Comparison of ENCODE assay signal across 8 mouse cellular contexts in the genomic region with DNA sequence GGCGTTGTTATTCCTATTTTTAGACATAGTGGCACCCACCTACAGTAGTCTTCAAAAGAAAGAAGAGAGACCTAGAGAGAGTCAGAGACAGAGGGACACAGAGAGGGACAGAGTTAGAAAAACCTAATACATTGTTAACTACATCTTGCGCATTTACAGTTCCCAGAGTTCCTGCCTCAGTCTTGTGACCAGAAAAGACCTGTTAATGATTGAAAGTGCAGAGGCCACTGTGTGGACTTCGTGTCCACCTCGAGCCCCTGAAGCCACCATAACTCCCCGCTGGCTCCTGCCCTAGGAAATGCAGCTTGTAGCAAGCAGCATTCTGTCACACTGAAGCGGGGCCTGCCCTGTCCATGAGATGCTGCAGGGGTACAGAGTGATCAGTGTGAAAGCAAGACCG. TPM values are rescaled to one million over a fixed set of nuclear protein-coding genes. Genes with fewer than 3 reads are reported as not detected.
DNase-seq lines count a peak whose midpoint lies in the region; ATAC-seq and TF ChIP-seq lines count a peak whose summit lies in the region.

No protein-coding gene starts in this region.

- H3K27me3 ChIP-seq in erythroblast, embryonic 14.5 days (ENCODE audit: control insufficient read depth): no peaks in the 10 kb centered on the region
- no peaks in the 10 kb centered on the region for H3K27me3 ChIP-seq in forebrain, embryonic 16.5 days (replicated peaks; ENCODE audit: control insufficient read depth, insufficient read depth, low read length)
- no peaks in the 10 kb centered on the region for H3K27me3 ChIP-seq in limb, embryonic 11.5 days (ENCODE audit: control insufficient read depth, insufficient read depth, low read length)

- TF ChIP-seq POLR2A in olfactory bulb, adult 2 months (IDR thresholded peaks at IDR 0.05; ENCODE audit: insufficient read depth, low read depth, low read length): no peak

- H3K27ac ChIP-seq in ES-E14 (ENCODE audit: insufficient read depth, low read depth, low read length, poor library complexity, severe bottlenecking): no peak overlapping the region
- no peak overlapping the region for H3K27ac ChIP-seq in forebrain, embryonic 16.5 days (ENCODE audit: low read length)
- H3K27ac ChIP-seq in limb, embryonic 11.5 days (replicated peaks; ENCODE audit: low read depth, low read length): no peak overlapping the region; the same call in 1 of the 2 replicates
- H3K27ac ChIP-seq in olfactory bulb, adult 2 months (ENCODE audit: insufficient read depth, low read depth, low read length): no peak overlapping the region

- peak overlapping the region; percentile 71 for H3K4me2 ChIP-seq in forebrain, embryonic 16.5 days (ENCODE audit: low read length)
- peak overlapping the region; percentile 49 for H3K4me2 ChIP-seq in limb, embryonic 11.5 days (ENCODE audit: low read depth, severe bottlenecking)

- peaks cover 15% of the 10 kb centered on the region for H3K36me3 ChIP-seq in erythroblast, embryonic 14.5 days (ENCODE audit: control insufficient read depth)
- H3K36me3 ChIP-seq in ES-E14 (ENCODE audit: control insufficient read depth, insufficient read depth, low read length, poor library complexity, severe bottlenecking): peaks cover 11% of the 10 kb centered on the region
- no peaks in the 10 kb centered on the region; the same call in 1 of the 2 replicates for H3K36me3 ChIP-seq in forebrain, embryonic 16.5 days (ENCODE audit: control insufficient read depth, insufficient read depth)
- peaks cover 2% of the 10 kb centered on the region; the same call in 1 of the 2 replicates for H3K36me3 ChIP-seq in limb, embryonic 11.5 days (ENCODE audit: control insufficient read depth, insufficient read depth, low read length)

- in situ Hi-C loops in ES-E14 (cut with MboI; ENCODE audit: low sequenced_read_pairs in 2 of 2, unreplicated experiment in 2 of 2): no loop called here

- no peak for DNase-seq in ES-E14 (ENCODE audit: low read depth, low spot score)
- peak; percentile 46 for DNase-seq in limb, embryonic 11.5 days (ENCODE audit: low spot score)
- no peak for DNase-seq in left cerebral cortex, adult 9 months (ENCODE audit: low spot score in 2 of 2)
- DNase-seq in ovary, postnatal 10 days (ENCODE audit: low spot score): no peak

- H3K4me1 ChIP-seq in erythroblast, embryonic 14.5 days (ENCODE audit: control insufficient read depth): peaks cover 17% of the 10 kb centered on the region
- H3K4me1 ChIP-seq in ES-E14 (ENCODE audit: control insufficient read depth in 2 of 2, insufficient read depth in 2 of 2, low read length in 2 of 2, poor library complexity in 1 of 2): no peaks in the 10 kb centered on the region
- H3K4me1 ChIP-seq in forebrain, embryonic 16.5 days (replicated peaks; ENCODE audit: control insufficient read depth, insufficient read depth, low read length): peaks cover 10% of the 10 kb centered on the region
- H3K4me1 ChIP-seq in limb, embryonic 11.5 days (ENCODE audit: control insufficient read depth, insufficient read depth, low read length): 0 out of 2 replicates have a peak, but pooled peaks cover 2% of the 10 kb centered on the region
- H3K4me1 ChIP-seq in olfactory bulb, adult 2 months (ENCODE audit: control insufficient read depth, insufficient read depth, low read length): peaks cover 2% of the 10 kb centered on the region; the same call in 1 of the 2 replicates

- no peaks in the 10 kb centered on the region for H3K9me3 ChIP-seq in erythroblast, embryonic 14.5 days (ENCODE audit: control insufficient read depth, low read length)
- no peaks in the 10 kb centered on the region for H3K9me3 ChIP-seq in ES-E14 (ENCODE audit: control insufficient read depth, insufficient read depth, low read depth, low read length)
- no peaks in the 10 kb centered on the region for H3K9me3 ChIP-seq in forebrain, embryonic 16.5 days (ENCODE audit: control insufficient read depth, low read length)
- H3K9me3 ChIP-seq in limb, embryonic 11.5 days (ENCODE audit: control insufficient read depth, low read length): no peaks in the 10 kb centered on the region

- WGBS in forebrain, embryonic 16.5 days: 41% methylated on average over 7 of the region's 7 CpGs
- WGBS in limb, embryonic 11.5 days: 40% methylated on average over 7 of the region's 7 CpGs
- 41% methylated on average over 7 of the region's 7 CpGs for WGBS in olfactory bulb, adult 2 months

- no peak for ATAC-seq in erythroblast, adult 5-6 weeks (replicated peaks; ENCODE audit: low FRiP score, poor library complexity, severe bottlenecking)
- no peak for ATAC-seq in forebrain, embryonic 16.5 days
- ATAC-seq in limb, embryonic 11.5 days (ENCODE audit: insufficient number of reproducible peaks, low FRiP score, low TSS enrichment, low read depth): no peak

- H3K9ac ChIP-seq in ES-E14 (ENCODE audit: insufficient read depth, low read depth, low read length, poor library complexity, severe bottlenecking): peak overlapping the region; percentile 97; the same call in 1 of the 2 replicates
- H3K9ac ChIP-seq in forebrain, embryonic 16.5 days (replicated peaks; ENCODE audit: low read depth, low read length): peak overlapping the region; percentile 67
- peak overlapping the region; percentile 96 for H3K9ac ChIP-seq in limb, embryonic 11.5 days (ENCODE audit: low read length)

- no peak for TF ChIP-seq CTCF in olfactory bulb, adult 2 months (IDR thresholded peaks at IDR 0.05; ENCODE audit: insufficient read depth, low read depth, low read length)

- H3K4me3 ChIP-seq in erythroblast, embryonic 14.5 days (replicated peaks): peak overlapping the region; percentile 78
- H3K4me3 ChIP-seq in ES-E14 (ENCODE audit: insufficient read depth in 1 of 2, low read depth in 1 of 2, low read length in 2 of 2, poor library complexity in 1 of 2, severe bottlenecking in 1 of 2): peak overlapping the region; percentile 94 to 99
- H3K4me3 ChIP-seq in forebrain, embryonic 16.5 days (replicated peaks; ENCODE audit: low read length): peak overlapping the region; percentile 75
- H3K4me3 ChIP-seq in limb, embryonic 11.5 days (ENCODE audit: low read depth, low read length): peak overlapping the region; percentile 94
- H3K4me3 ChIP-seq in olfactory bulb, adult 2 months (ENCODE audit: insufficient read depth, low read depth, low read length): peak overlapping the region; percentile 76

TF ChIP-seq in ES-E14, 5 proteins besides CTCF, POLR2A, EP300 and RAD21:
- no peak for TF ChIP-seq HCFC1 (IDR thresholded peaks at IDR 0.05; ENCODE audit: borderline replicate concordance, insufficient read depth, low read length)
- TF ChIP-seq CHD2 (IDR thresholded peaks at IDR 0.05; ENCODE audit: low read depth, low read length): no peak
- TF ChIP-seq ZC3H11A (IDR thresholded peaks at IDR 0.05; ENCODE audit: borderline replicate concordance, low read depth, low read length): no peak
- TF ChIP-seq MAFK (IDR thresholded peaks at IDR 0.05; ENCODE audit: insufficient read depth, low read depth, low read length): no peak
- TF ChIP-seq ZNF384 (IDR thresholded peaks at IDR 0.05; ENCODE audit: low read depth, low read length): no peak

RNA-seq across cellular contexts. Expression of gene Tyw3, which starts 0.7 kb away (rescaled TPM):
- 0.13 and 0.17 TPM in 2 replicates for polyA plus RNA-seq in erythroblast, embryonic 14.5 days (2012)
- 1.3 TPM in 1 of 2 replicates, not detected in the other for total RNA-seq in erythroblast, adult 5-6 weeks (2015; ENCODE audit: low replicate concordance)
- 0.34 and 1.4 TPM in 2 replicates for total RNA-seq in erythroblast, adult 5-6 weeks (2017; ENCODE audit: low replicate concordance)
- 20.7 and 25.1 TPM in 2 replicates for total RNA-seq in ES-E14 (2012; rRNA removed)
- polyA plus RNA-seq in forebrain, embryonic 16.5 days (2015; fragmentation: Nextera tagmentation; extraction: Ambion mirVana): 14.5 and 14.6 TPM in 2 replicates
- polyA plus RNA-seq in limb, embryonic 11.5 days (2014; fragmentation: Nextera tagmentation; extraction: Ambion mirVana): 20.0 and 22.4 TPM in 2 replicates
- not detected in 2 replicates for polyA plus RNA-seq in olfactory bulb, adult 2 months (2012; ENCODE audit: insufficient read depth, insufficient read length, low replicate concordance, missing spikeins)

RNA-seq across cellular contexts. Expression of gene Cryz, which starts 1.1 kb away (rescaled TPM):
- 0.22 TPM in 1 of 2 replicates, not detected in the other for polyA plus RNA-seq in erythroblast, embryonic 14.5 days (2012)
- not detected in 2 replicates for total RNA-seq in erythroblast, adult 5-6 weeks (2015; ENCODE audit: low replicate concordance)
- total RNA-seq in erythroblast, adult 5-6 weeks (2017; ENCODE audit: low replicate concordance): 2.2 and 3.3 TPM in 2 replicates
- total RNA-seq in ES-E14 (2012; rRNA removed): 11.3 and 14.5 TPM in 2 replicates
- polyA plus RNA-seq in forebrain, embryonic 16.5 days (2015; fragmentation: Nextera tagmentation; extraction: Ambion mirVana): 9.2 and 12.3 TPM in 2 replicates
- polyA plus RNA-seq in limb, embryonic 11.5 days (2014; fragmentation: Nextera tagmentation; extraction: Ambion mirVana): 29.0 and 29.2 TPM in 2 replicates
- not detected in 2 replicates for polyA plus RNA-seq in olfactory bulb, adult 2 months (2012; ENCODE audit: insufficient read depth, insufficient read length, low replicate concordance, missing spikeins)

Comparison
In these comparisons a context has a peak if more than half of its experiments do, and no peak if none do; other contexts are left out.
1. RNA of gene Tyw3, which starts 0.7 kb away (polyA plus RNA-seq): not detected in olfactory bulb, adult 2 months, 20.0 to 22.4 TPM in limb, embryonic 11.5 days and 14.5 to 14.6 TPM in forebrain, embryonic 16.5 days; 0.13 to 0.17 TPM in erythroblast, embryonic 14.5 days; every median in the first group is over 10 times any median in the second.
2. Peak in every context shown above with its lines, with median percentiles within 50 percentile points of each other: H3K4me3 ChIP-seq and H3K9ac ChIP-seq.